ENCODE assay signal across 9 mouse cellular contexts in the genomic region with DNA sequence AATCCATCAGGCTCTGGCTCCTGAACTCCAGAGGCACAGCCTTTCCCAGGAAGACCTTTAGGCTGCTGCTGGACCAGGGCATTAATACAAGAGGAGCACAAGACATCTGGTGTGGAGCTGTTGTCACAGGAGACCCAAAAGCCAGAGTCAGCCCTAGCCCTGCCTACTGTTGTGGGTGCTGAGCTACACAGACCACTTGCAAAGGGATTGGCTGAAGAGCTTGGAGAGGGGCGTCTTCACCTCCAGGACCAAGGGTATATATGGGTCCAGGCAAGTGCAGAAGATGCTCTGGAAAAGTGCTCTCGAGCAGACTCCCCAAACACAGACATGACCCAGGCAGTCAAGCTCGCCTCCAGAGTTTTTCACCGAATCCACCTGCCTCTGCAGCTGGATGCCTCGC. TPM values are rescaled to one million over a fixed set of nuclear protein-coding genes. Genes with fewer than 3 reads are reported as not detected.
DNase-seq lines count a peak whose midpoint lies in the region; ATAC-seq and TF ChIP-seq lines count a peak whose summit lies in the region.
"Had no signal": no experiment of that assay in that cellular context is flagged by ENCODE, and none has a peak within 500 bp of the region (broad histone marks: within the 10 kb centered on the region; RNA-seq: fewer than 3 reads in every experiment).

A gene (plus strand): TSS at position 297 of the 400 bp plus-strand sequence.

- in situ Hi-C loops in ES-E14 (cut with MboI; ENCODE audit: low sequenced_read_pairs in 2 of 2, unreplicated experiment in 2 of 2) = no loop called here

- peaks cover 47% of the 10 kb centered on the region for H3K27me3 ChIP-seq in kidney, embryonic 16.5 days (ENCODE audit: insufficient read depth, low read length)
- H3K27me3 ChIP-seq in embryonic facial prominence, embryonic 12.5 days = peaks cover 53% of the 10 kb centered on the region
- H3K27me3 ChIP-seq in limb, embryonic 15.5 days = peaks cover 58% of the 10 kb centered on the region

- peak within 1 kb of the TSS; percentile 41 for H3K4me2 ChIP-seq in kidney, embryonic 16.5 days (replicated peaks; ENCODE audit: low read depth, low read length)
- peak within 1 kb of the TSS; percentile 1 for H3K4me2 ChIP-seq in embryonic facial prominence, embryonic 12.5 days (replicated peaks)
- H3K4me2 ChIP-seq in limb, embryonic 15.5 days = peak within 1 kb of the TSS; percentile 25

- H3K4me3 ChIP-seq in kidney, embryonic 16.5 days (ENCODE audit: low read length) = peak within 1 kb of the TSS; percentile 24
- H3K4me3 ChIP-seq in ES-E14 (ENCODE audit: insufficient read depth in 1 of 2, low read depth in 1 of 2, low read length in 2 of 2, poor library complexity in 1 of 2, severe bottlenecking in 1 of 2) = peak within 1 kb of the TSS; percentile 56 to 60
- H3K4me3 ChIP-seq in embryonic facial prominence, embryonic 12.5 days = 0 out of 2 replicates have a peak within 1 kb of the TSS, but pooled peaks have one; percentile 6
- peak within 1 kb of the TSS; percentile 17 for H3K4me3 ChIP-seq in limb, embryonic 15.5 days

- no peak for DNase-seq in kidney, adult 18-20 months
- DNase-seq in ES-E14 (ENCODE audit: low read depth, low spot score) = no peak
- DNase-seq in layer of hippocampus, adult 9-11 months = no peak
- DNase-seq in right cerebral cortex, adult 2 months (ENCODE audit: low spot score in 2 of 2) = no peak
- DNase-seq: lung, postnatal 10 days; thymus, postnatal 36 days had no signal

- WGBS in kidney, embryonic 16.5 days = 32% methylated on average over 5 of the region's 5 CpGs
- 26% methylated on average over 5 of the region's 5 CpGs for WGBS in embryonic facial prominence, embryonic 12.5 days
- WGBS in limb, embryonic 15.5 days = 40% methylated on average over 5 of the region's 5 CpGs

- peak within 1 kb of the TSS; percentile 43 for H3K9ac ChIP-seq in kidney, embryonic 16.5 days (replicated peaks; ENCODE audit: low read length)
- H3K9ac ChIP-seq in ES-E14 (ENCODE audit: insufficient read depth, low read depth, low read length, poor library complexity, severe bottlenecking) = peak within 1 kb of the TSS; percentile 15; the same call in 1 of the 2 replicates
- H3K9ac ChIP-seq in embryonic facial prominence, embryonic 12.5 days = no peak within 1 kb of the TSS
- H3K9ac ChIP-seq in limb, embryonic 15.5 days = 0 out of 2 replicates have a peak within 1 kb of the TSS, but pooled peaks have one; percentile 5

- peaks cover 12% of the 10 kb centered on the region for H3K36me3 ChIP-seq in kidney, embryonic 16.5 days (ENCODE audit: insufficient read depth, low read length)
- peaks cover 19% of the 10 kb centered on the region for H3K36me3 ChIP-seq in ES-E14 (ENCODE audit: control insufficient read depth, insufficient read depth, low read length, poor library complexity, severe bottlenecking)
- H3K36me3 ChIP-seq in embryonic facial prominence, embryonic 12.5 days = peaks cover 10% of the 10 kb centered on the region
- peaks cover 29% of the 10 kb centered on the region for H3K36me3 ChIP-seq in limb, embryonic 15.5 days

- H3K9me3 ChIP-seq in kidney, embryonic 16.5 days (ENCODE audit: low read length) = no peaks in the 10 kb centered on the region
- H3K9me3 ChIP-seq in ES-E14 (ENCODE audit: control insufficient read depth, insufficient read depth, low read depth, low read length) = no peaks in the 10 kb centered on the region
- no peaks in the 10 kb centered on the region for H3K9me3 ChIP-seq in embryonic facial prominence, embryonic 12.5 days
- H3K9me3 ChIP-seq in limb, embryonic 15.5 days = no peaks in the 10 kb centered on the region

- H3K4me1 ChIP-seq in kidney, embryonic 16.5 days (ENCODE audit: insufficient read depth, low read length) = peaks cover 16% of the 10 kb centered on the region
- H3K4me1 ChIP-seq in ES-E14 (ENCODE audit: control insufficient read depth in 2 of 2, insufficient read depth in 2 of 2, low read length in 2 of 2, poor library complexity in 1 of 2) = peaks cover 0 to 6% of the 10 kb centered on the region in 2 experiments; a peak in 2 of 4 replicates
- H3K4me1 ChIP-seq in embryonic facial prominence, embryonic 12.5 days = peaks cover 6% of the 10 kb centered on the region; the same call in 1 of the 2 replicates
- H3K4me1 ChIP-seq in limb, embryonic 15.5 days = peaks cover 37% of the 10 kb centered on the region

- no peak within 1 kb of the TSS for H3K27ac ChIP-seq in kidney, embryonic 16.5 days (ENCODE audit: low read length)
- no peak within 1 kb of the TSS for H3K27ac ChIP-seq in ES-E14 (ENCODE audit: insufficient read depth, low read depth, low read length, poor library complexity, severe bottlenecking)
- no peak within 1 kb of the TSS for H3K27ac ChIP-seq in embryonic facial prominence, embryonic 12.5 days
- no peak within 1 kb of the TSS for H3K27ac ChIP-seq in limb, embryonic 15.5 days

- no peak for ATAC-seq in kidney, embryonic 16.5 days (ENCODE audit: low FRiP score, low TSS enrichment)
- ATAC-seq in embryonic facial prominence, embryonic 12.5 days (ENCODE audit: insufficient number of reproducible peaks, insufficient read depth, low FRiP score, low TSS enrichment) = no peak
- ATAC-seq in limb, embryonic 15.5 days (ENCODE audit: insufficient number of reproducible peaks, low FRiP score, low TSS enrichment, low read depth) = no peak

TF ChIP-seq in ES-E14, 5 proteins besides CTCF, POLR2A, EP300 and RAD21:
- no peak for TF ChIP-seq CHD2 (IDR thresholded peaks at IDR 0.05; ENCODE audit: low read depth, low read length)
- TF ChIP-seq MAFK (IDR thresholded peaks at IDR 0.05; ENCODE audit: insufficient read depth, low read depth, low read length) = no peak
- no peak for TF ChIP-seq ZC3H11A (IDR thresholded peaks at IDR 0.05; ENCODE audit: borderline replicate concordance, low read depth, low read length)
- no peak for TF ChIP-seq HCFC1 (IDR thresholded peaks at IDR 0.05; ENCODE audit: borderline replicate concordance, insufficient read depth, low read length)
- no peak for TF ChIP-seq ZNF384 (IDR thresholded peaks at IDR 0.05; ENCODE audit: low read depth, low read length)

RNA-seq across cellular contexts. Expression of the gene that starts here (rescaled TPM):
- polyA plus RNA-seq in kidney, embryonic 16.5 days (2015; fragmentation: Nextera tagmentation; extraction: Ambion mirVana) = 32.6 and 53.8 TPM in 2 replicates
- total RNA-seq in ES-E14 (2012; rRNA removed) = 0.40 and 0.74 TPM in 2 replicates
- 0.09 and 0.10 TPM in 2 replicates for polyA plus RNA-seq in embryonic facial prominence, embryonic 12.5 days (2016; fragmentation: Nextera tagmentation; extraction: Ambion mirVana)
- polyA plus RNA-seq in limb, embryonic 15.5 days (2015; fragmentation: Nextera tagmentation; extraction: Ambion mirVana) = 0.12 and 0.32 TPM in 2 replicates

Comparison
In these comparisons a context has a peak if more than half of its experiments do, and no peak if none do; other contexts are left out.
1. RNA of the gene that starts here (polyA plus RNA-seq): 32.6 to 53.8 TPM in kidney, embryonic 16.5 days; 0.12 to 0.32 TPM in limb, embryonic 15.5 days and 0.09 to 0.10 TPM in embryonic facial prominence, embryonic 12.5 days; every median in the first group is over 10 times any median in the second.
2. H3K4me3 ChIP-seq: peak in every context shown above with its lines; median percentile 58 in ES-E14; 24 in kidney, embryonic 16.5 days; 17 in limb, embryonic 15.5 days; 6 in embryonic facial prominence, embryonic 12.5 days.
3. Peak in every context shown above with its lines, with median percentiles within 50 percentile points of each other: H3K4me2 ChIP-seq.